Mouse (Mus musculus) hindbrain, embryonic 16.5 days (tissue): ENCODE data around the gene Osbp2. TPM values are rescaled to one million over a fixed set of nuclear protein-coding genes. Genes with fewer than 3 reads are reported as not detected.
A peak's percentile ranks its signal among the peaks of the same experiment; 100 is the strongest.

Experiments
- ATAC-seq: fragments of 200-750 bp; cut with Nextera tagmentation; 2 replicates; pipeline ENCODE4 v1.8.0; 2017; ENCODE audit warnings: moderate TSS enrichment, moderate library complexity
- H3K27ac ChIP-seq: fragments of 300-500 bp; sonication (generic); 2 replicates; pipeline ENCODE4 v1.5.1; 2014; ENCODE audit warnings: low read depth, mild to moderate bottlenecking, control low read depth, low read length, moderate library complexity
- H3K27me3 ChIP-seq: fragments of 300-500 bp; sonication (generic); replicated peaks from 2 replicates; pipeline ENCODE4 v1.6.1; 2014; ENCODE audit warnings: low read length; ENCODE audit not compliant: control insufficient read depth, insufficient read depth
- H3K36me3 ChIP-seq: fragments of 300-500 bp; sonication (generic); 2 replicates; pipeline ENCODE4 v1.6.1; 2014; ENCODE audit warnings: mild to moderate bottlenecking, low read length, moderate library complexity, mixed read lengths; ENCODE audit not compliant: control insufficient read depth, insufficient read depth
- H3K4me1 ChIP-seq: fragments of 300-500 bp; sonication (generic); 2 replicates; pipeline ENCODE4 v1.6.1; 2014; ENCODE audit warnings: low read depth, low read length; ENCODE audit not compliant: control insufficient read depth, insufficient read depth
- H3K4me2 ChIP-seq: fragments of 300-500 bp; sonication (generic); 2 replicates; pipeline ENCODE4 v1.6.1; 2014; ENCODE audit warnings: mild to moderate bottlenecking, low read length, control low read depth, moderate library complexity
- H3K4me3 ChIP-seq: fragments of 300-500 bp; sonication (generic); 2 replicates; pipeline ENCODE4 v1.5.1; 2014; ENCODE audit warnings: mild to moderate bottlenecking, low read length, control low read depth, moderate library complexity
- H3K9ac ChIP-seq: fragments of 300-500 bp; sonication (generic); 2 replicates; pipeline ENCODE4 v1.6.1; 2014; ENCODE audit warnings: low read depth, mild to moderate bottlenecking, control low read depth, low read length, moderate library complexity
- H3K9me3 ChIP-seq: fragments of 300-500 bp; sonication (generic); 2 replicates; pipeline ENCODE4 v1.6.1; 2014; ENCODE audit warnings: mild to moderate bottlenecking, low read length, moderate library complexity; ENCODE audit not compliant: control insufficient read depth
- WGBS: fragments of 180-500 bp; shearing (Covaris S2); extraction: QIAGEN DNeasy Blood & Tissue Kit; methylation state at CpG from one replicate; pipeline ENCODE4 v1.1.7; 2014; 5-methylcytosine and 5-hydroxymethylcytosine counted together
- polyA plus RNA-seq: library from polyadenylated mRNA; unstranded; fragments of >200 nt; fragmentation: Nextera tagmentation; extraction: Ambion mirVana; gene quantifications from 2 replicates; pipeline ENCODE4 v1.2.1, GENCODE M21; 2015

Osbp2 gene
- polyA plus RNA-seq, 1 experiment from 2014 or later: 34.8 TPM

DNA sequence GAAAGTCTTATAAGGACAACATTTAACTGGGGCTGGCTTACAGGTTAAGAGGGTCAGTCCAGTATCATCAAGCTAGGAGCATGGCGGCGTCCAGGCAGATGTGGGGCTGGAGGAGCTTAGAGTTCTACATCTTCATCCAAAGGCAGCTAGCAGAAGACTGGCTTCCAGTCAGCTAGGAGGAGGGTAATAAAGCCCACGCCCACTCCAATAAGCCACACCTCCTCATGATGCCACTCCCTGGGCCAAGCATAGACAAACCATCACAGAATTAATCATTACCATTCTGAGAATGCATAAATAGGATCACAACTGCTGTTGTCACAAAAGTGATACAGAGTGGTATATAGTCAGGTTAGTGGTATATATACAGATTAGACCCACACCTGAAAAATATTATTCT lies 73.8 kb downstream of the Osbp2 start:
- H3K4me1 ChIP-seq: no peaks in the 10 kb centered on the region
- H3K9ac ChIP-seq: no peak overlapping the region
- no peak overlapping the region for H3K4me3 ChIP-seq
- H3K27ac ChIP-seq: no peak overlapping the region
- H3K27me3 ChIP-seq: no peaks in the 10 kb centered on the region
- no peaks in the 10 kb centered on the region for H3K9me3 ChIP-seq
- 84% methylated on average over 3 of the region's 3 CpGs for WGBS
- no peaks in the 10 kb centered on the region for H3K36me3 ChIP-seq
- no peak for ATAC-seq
- no peak overlapping the region for H3K4me2 ChIP-seq

DNA sequence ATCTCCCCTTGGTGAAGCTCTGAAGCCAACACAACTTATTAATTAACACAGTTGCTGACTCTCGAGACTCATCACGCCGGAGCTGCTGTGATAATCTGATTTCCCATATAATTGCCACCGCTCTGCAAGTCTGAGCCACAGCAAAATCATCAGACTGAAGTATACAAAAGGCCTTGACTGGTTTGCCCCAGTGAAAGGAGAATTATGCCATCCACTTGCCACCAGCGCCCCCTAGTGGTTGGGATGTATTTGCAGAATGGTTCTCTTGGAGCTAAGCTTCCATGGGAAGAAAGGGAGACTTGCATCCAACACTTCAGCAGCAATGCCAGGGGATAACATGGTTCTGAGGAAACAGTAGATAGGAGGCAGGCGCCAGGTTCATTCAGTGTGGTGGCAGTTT lies 77.1 kb downstream of the Osbp2 start:
- 15% methylated on average over 6 of the region's 6 CpGs for WGBS
- ATAC-seq: peak; percentile 81
- no peaks in the 10 kb centered on the region for H3K36me3 ChIP-seq

DNA sequence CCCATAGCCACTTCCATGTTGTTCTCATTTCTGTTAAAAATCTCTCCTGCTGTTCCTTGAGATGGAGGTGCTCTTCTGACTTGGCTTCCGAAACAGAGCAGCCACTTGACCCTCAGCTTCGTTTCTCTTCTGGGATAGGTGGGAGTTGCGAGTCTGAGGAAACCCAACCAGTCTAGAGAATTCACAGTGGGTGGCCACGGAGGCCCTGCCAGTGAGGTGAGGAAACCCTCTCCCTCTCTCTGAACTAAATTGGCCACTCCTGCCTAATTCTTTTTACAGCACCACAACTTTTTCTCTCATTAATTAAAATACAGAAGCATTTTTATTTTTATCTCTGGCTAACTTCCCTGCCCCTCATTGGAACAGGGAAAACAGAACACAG lies 88.4 kb downstream of the Osbp2 start:
- no peaks in the 10 kb centered on the region for H3K9me3 ChIP-seq
- no peak; the same call in 1 of the 2 replicates for ATAC-seq
- H3K4me1 ChIP-seq: no peaks in the 10 kb centered on the region; the same call in 1 of the 2 replicates
- H3K27ac ChIP-seq: no peak overlapping the region
- H3K4me2 ChIP-seq: peak overlapping the region; percentile 68
- H3K27me3 ChIP-seq: 0 out of 2 replicates have a peak, but pooled peaks cover 2% of the 10 kb centered on the region
- H3K9ac ChIP-seq: no peak overlapping the region
- WGBS: 35% methylated on average over 4 of the region's 4 CpGs
- peak overlapping the region; percentile 52 for H3K4me3 ChIP-seq
- H3K36me3 ChIP-seq: no peaks in the 10 kb centered on the region

More for the DNA sequence above, 77.1 kb downstream of the Osbp2 start:
- H3K4me1 ChIP-seq: no peaks in the 10 kb centered on the region
- no peak overlapping the region for H3K27ac ChIP-seq
- no peak overlapping the region for H3K4me2 ChIP-seq
- no peaks in the 10 kb centered on the region for H3K27me3 ChIP-seq
- H3K9ac ChIP-seq: no peak overlapping the region
- no peaks in the 10 kb centered on the region; the same call in 1 of the 2 replicates for H3K9me3 ChIP-seq
- no peak overlapping the region for H3K4me3 ChIP-seq

DNA sequence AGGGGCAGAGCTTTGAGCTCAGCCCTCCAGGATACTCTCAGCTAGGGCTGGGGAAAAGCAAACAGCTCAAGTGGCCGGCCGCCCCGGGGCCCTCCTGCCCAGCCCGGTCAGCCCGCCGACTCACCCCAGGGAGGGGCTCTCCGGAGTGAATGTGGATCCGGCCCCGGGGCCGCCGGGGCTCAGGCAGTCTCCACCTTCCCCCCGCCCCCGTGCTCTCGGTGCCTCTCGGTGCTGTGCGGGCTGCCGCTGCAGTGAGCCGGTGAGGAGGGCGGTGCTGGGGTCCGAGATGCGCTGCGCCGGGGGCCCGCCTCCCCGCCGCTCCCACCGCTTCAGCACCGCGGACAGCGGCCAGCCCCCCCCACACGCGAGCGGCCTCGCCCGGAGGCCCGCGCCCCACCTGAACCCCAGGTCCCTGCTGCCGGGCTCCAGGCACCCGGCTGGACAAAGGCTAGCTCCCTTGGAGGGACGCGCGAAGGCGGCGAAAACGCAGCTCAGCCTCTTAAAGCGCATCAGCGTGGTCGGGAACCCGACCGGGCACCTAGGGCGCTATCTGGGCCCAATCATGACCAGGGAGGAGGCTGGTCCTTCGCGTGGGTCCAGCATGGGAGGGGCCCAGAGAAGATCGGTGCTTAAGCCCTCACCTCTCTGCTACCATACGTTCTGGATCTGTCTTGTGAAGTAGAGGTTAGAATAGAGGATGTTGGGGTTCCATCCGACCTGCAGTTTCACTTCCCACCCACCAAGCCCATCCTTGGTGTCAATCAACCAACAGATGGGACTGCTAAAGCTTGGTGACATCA lies 89.0 kb downstream of the Osbp2 start:
- Histone ChIP-seq H3K9me3 (no peaks in the 10 kb centered on the region), H3K27ac (peak overlapping the region; percentile 74), H3K4me2 (peak overlapping the region; percentile 68), H3K27me3 (0 out of 2 replicates have a peak, but pooled peaks cover 2% of the 10 kb centered on the region), H3K4me3 (peak overlapping the region; percentile 52), H3K36me3 (no peaks in the 10 kb centered on the region), H3K9ac (peak overlapping the region; percentile 77), H3K4me1 (no peaks in the 10 kb centered on the region; the same call in 1 of the 2 replicates)
- peak; percentile 67 for ATAC-seq
- WGBS: 2% methylated on average over 39 of the region's 56 CpGs

DNA sequence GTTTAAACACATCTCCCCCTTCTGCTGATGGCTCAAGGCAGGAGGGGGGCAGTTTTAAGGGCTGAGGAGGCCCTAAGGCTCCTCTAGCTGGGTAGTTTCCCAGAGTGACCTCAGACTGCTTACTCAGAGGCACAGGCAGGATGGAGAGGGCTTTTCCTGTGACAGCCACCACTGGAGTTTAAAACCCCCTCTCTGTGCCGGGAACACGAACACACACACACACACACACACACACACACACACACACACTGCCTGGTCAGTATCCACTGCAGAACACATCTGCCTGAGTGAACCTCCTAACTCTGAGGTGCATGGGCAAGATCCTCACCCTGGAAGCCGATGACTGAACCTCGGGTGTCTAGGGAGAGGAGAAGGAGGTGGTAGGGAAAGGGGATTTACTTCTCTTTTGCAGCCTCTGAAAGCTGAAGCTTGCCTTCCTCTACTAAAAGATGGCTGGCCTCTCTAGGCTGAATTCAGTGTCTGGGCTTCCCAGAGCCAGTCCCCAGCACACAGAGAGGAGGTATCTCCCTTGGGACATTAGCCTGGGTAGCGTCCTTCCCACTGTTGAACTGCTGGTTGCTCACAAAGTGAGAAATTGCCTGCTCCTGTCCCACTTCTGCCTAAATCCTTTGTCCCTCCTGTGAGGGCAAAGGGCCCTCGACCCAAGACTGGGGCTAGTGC lies 89.8 kb downstream of the Osbp2 start:
- ATAC-seq: peak; percentile 68

DNA sequence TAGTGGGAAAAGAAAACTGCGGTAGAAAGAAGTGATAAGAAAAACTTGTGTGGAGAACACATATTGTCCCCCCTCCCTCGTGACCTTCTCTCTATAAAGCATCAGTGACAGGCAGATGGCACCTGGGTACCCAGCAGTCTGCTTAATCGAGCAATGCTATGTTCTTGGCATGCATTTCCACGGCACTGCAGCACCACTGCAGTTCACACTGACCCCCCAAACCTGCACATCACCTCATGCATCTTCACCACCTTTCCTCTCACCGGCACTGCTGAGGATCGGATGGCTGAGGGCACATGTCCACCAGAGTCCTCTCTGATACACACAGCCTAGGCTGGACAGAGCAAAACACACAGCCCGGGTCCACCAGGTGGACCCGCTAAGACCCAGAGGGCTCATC lies 90.6 kb downstream of the Osbp2 start:
- 64% methylated on average over 8 of the region's 8 CpGs for WGBS
- H3K27me3 ChIP-seq: 0 out of 2 replicates have a peak, but pooled peaks cover 2% of the 10 kb centered on the region
- 0 out of 2 replicates have a peak, but pooled peaks cover 2% of the 10 kb centered on the region for H3K36me3 ChIP-seq
- peak overlapping the region; percentile 77 for H3K9ac ChIP-seq
- peak overlapping the region; percentile 74 for H3K27ac ChIP-seq
- peak overlapping the region; percentile 52 for H3K4me3 ChIP-seq
- no peaks in the 10 kb centered on the region for H3K9me3 ChIP-seq
- peak overlapping the region; percentile 68 for H3K4me2 ChIP-seq
- no peaks in the 10 kb centered on the region; the same call in 1 of the 2 replicates for H3K4me1 ChIP-seq
- ATAC-seq: peak; percentile 25; the same call in 1 of the 2 replicates

More for the DNA sequence above, 89.8 kb downstream of the Osbp2 start:
- Histone ChIP-seq H3K27me3 (0 out of 2 replicates have a peak, but pooled peaks cover 2% of the 10 kb centered on the region), H3K4me2 (peak overlapping the region; percentile 68), H3K4me3 (peak overlapping the region; percentile 52), H3K4me1 (no peaks in the 10 kb centered on the region; the same call in 1 of the 2 replicates), H3K27ac (peak overlapping the region; percentile 74), H3K9me3 (no peaks in the 10 kb centered on the region), H3K9ac (peak overlapping the region; percentile 77), H3K36me3 (no peaks in the 10 kb centered on the region)
- WGBS: 22% methylated on average over 6 of the region's 6 CpGs

DNA sequence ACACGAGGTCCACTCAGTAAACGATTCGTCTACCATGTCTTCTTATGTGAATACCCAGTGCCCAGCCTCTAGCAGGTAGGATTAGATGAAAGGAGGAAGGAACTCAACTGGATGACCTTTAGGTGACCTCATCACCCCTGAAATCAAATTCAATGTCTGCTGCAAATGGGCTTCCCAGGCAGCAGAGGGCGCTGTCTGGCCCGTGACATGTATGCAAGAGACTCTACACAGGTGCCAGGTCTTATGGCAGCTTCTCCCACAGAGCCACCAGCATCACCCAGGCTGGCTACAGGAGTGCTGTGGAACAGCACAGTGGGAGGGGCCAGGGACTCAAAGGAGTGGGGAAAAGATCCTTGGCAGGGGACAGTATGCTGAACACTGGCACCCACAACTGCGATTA lies 92.4 kb downstream of the Osbp2 start:
- Histone ChIP-seq H3K9me3 (no peaks in the 10 kb centered on the region), H3K4me2 (no peak overlapping the region), H3K36me3 (0 out of 2 replicates have a peak, but pooled peaks cover 2% of the 10 kb centered on the region), H3K27ac (no peak overlapping the region), H3K4me1 (no peaks in the 10 kb centered on the region; the same call in 1 of the 2 replicates), H3K4me3 (no peak overlapping the region), H3K27me3 (0 out of 2 replicates have a peak, but pooled peaks cover 2% of the 10 kb centered on the region), H3K9ac (no peak overlapping the region)
- 48% methylated on average over 6 of the region's 6 CpGs for WGBS
- no peak for ATAC-seq

DNA sequence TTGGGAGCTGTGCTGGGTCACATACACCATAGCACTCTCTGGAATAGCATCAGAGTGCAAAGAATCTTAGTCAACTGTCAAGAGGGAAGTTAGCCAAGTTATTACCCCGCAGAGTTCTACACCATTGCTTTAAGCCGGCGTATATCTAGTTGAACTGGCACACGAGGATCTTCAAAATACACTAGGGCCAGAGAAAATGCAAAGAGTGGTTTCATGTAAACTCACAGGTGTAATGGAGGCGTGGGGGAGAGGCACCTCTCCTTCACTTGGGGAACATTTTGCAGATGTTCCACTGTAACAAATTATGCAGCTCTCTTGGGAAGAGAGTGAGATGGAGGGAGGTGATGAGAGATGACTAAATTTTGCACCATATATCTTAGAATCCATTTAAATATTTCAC lies 95.9 kb downstream of the Osbp2 start:
- Histone ChIP-seq H3K9me3 (no peaks in the 10 kb centered on the region), H3K36me3 (0 out of 2 replicates have a peak, but pooled peaks cover 2% of the 10 kb centered on the region), H3K9ac (no peak overlapping the region), H3K27me3 (no peaks in the 10 kb centered on the region), H3K4me3 (no peak overlapping the region), H3K27ac (no peak overlapping the region), H3K4me1 (no peaks in the 10 kb centered on the region), H3K4me2 (no peak overlapping the region)
- 88% methylated on average over 5 of the region's 5 CpGs for WGBS
- ATAC-seq: no peak

DNA sequence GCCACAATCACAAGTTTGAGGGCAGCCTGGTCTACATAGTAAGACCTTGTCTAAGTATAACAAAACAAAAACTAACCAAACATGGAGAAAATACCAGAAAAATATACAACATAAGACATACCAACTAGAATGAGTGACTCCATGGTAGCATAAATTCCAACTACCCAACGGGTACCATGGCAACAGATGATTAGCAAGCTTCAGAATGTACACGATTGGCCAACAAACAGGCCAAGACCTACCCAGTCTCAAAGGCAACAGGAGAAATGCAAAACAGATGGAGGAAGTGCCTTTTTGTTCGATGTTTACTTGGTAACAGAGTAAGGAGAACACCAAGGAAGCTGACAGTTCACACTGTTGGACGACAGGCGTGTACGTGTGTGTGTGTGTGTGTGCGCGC lies 96.7 kb downstream of the Osbp2 start:
- Histone ChIP-seq H3K27me3 (no peaks in the 10 kb centered on the region), H3K4me3 (no peak overlapping the region), H3K27ac (no peak overlapping the region), H3K4me1 (no peaks in the 10 kb centered on the region), H3K36me3 (0 out of 2 replicates have a peak, but pooled peaks cover 2% of the 10 kb centered on the region), H3K9me3 (no peaks in the 10 kb centered on the region), H3K4me2 (no peak overlapping the region), H3K9ac (no peak overlapping the region)
- WGBS: 78% methylated on average over 8 of the region's 8 CpGs
- no peak for ATAC-seq
